Mouse (Mus musculus) right cerebral cortex, adult 2 months (tissue): ENCODE results near the gene Zfp800.

Source experiments
- DNase-seq, 2 experiments: peaks; one replicate each; pipeline ENCODE4 v3.0.0; 2021 to 2022; ENCODE audit warnings: low spot score in 2 of 2

Zfp800 gene

GRCm38 (mm10) chr6:28214658-28215267, 183.0 kb downstream of the Zfp800 start:
- no peak for DNase-seq

- DNase-seq: no peak
Measured at GRCm38 (mm10) chr6:28203454-28203853, 194.4 kb downstream of the Zfp800 start.

GRCm38 (mm10) chr6:28202833-28203232, 195.0 kb downstream of the Zfp800 start:
- DNase-seq: no peak

- no peak for DNase-seq
Measured at GRCm38 (mm10) chr6:28193901-28194300, 203.9 kb downstream of the Zfp800 start.

- no peak for DNase-seq
Measured at GRCm38 (mm10) chr6:28191935-28192334, 205.9 kb downstream of the Zfp800 start.
